8 mouse cellular contexts compared by ENCODE assay signal in the genomic region with DNA sequence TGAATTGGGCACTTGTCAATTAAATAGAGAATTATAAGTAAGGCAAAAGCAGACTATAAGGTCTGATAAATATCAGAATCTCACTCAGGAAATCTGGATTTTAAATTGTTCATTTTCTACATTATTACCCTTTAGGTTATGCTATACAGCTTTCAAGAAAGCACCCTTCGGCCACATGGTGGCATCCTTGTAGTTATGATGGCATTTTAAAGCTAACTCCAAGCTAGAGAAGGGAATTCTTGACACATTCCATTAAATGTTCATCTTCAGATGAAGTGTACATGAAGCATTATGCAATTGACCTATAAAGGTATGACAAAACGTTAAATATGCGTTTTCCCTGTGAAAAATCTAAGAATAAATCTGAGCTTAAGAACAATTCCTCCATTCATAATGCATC.
DNase-seq lines count a peak whose midpoint lies in the region; ATAC-seq lines count a peak whose summit lies in the region.

No protein-coding gene starts in this region.

- intact Hi-C loops in heart, postnatal 36 days (cut with DNase I): no loop called here

- ATAC-seq in megakaryocyte progenitor cell, adult 5-6 weeks (replicated peaks; ENCODE audit: poor library complexity): no peak

- DNase-seq in heart, postnatal 4 days: peak; percentile 6
- DNase-seq in heart, postnatal 36 days: no peak
- peak; percentile 40 for DNase-seq in NIH3T3 (ENCODE audit: low read depth)
- DNase-seq in frontal cortex, postnatal 14 days (ENCODE audit: low spot score in 2 of 2): peak; percentile 32 to 55
- peak; percentile 1 for DNase-seq in lung, postnatal 36 days
- DNase-seq in gastrocnemius, adult 8-10 months (ENCODE audit: low spot score in 2 of 2): no peak
- DNase-seq in cerebellum, adult 9-10 months: no peak

Comparison
In these comparisons a context has a peak if more than half of its experiments do, and no peak if none do; other contexts are left out.
1. DNase-seq: peak in heart, postnatal 4 days (single experiment), NIH3T3 (single experiment), frontal cortex, postnatal 14 days (2 of 2) and lung, postnatal 36 days (single experiment); none in heart, postnatal 36 days (0 of 2), gastrocnemius, adult 8-10 months (0 of 2) and cerebellum, adult 9-10 months (single experiment).